Mouse (Mus musculus) heart, embryonic 10.5 days (tissue): ENCODE measurements around the gene Tgm7. TPM values are rescaled to one million over a fixed set of nuclear protein-coding genes. Genes with fewer than 3 reads are reported as not detected.

Experiments
- DNase-seq: peaks from one replicate; pipeline ENCODE4 v3.0.0-alpha.2; 2017; ENCODE audit warnings: low spot score
- H3K27ac ChIP-seq: fragments of 300-500 bp; sonication (generic); 2 replicates; pipeline ENCODE4 v1.5.1; 2016; ENCODE audit warnings: mild to moderate bottlenecking
- H3K27me3 ChIP-seq: fragments of 300-500 bp; sonication (generic); 2 replicates; pipeline ENCODE4 v1.6.1; 2016; ENCODE audit warnings: mild to moderate bottlenecking; ENCODE audit not compliant: poor library complexity, insufficient read depth, severe bottlenecking
- H3K36me3 ChIP-seq: fragments of 300-500 bp; sonication (generic); 2 replicates; pipeline ENCODE4 v1.6.1; 2016; ENCODE audit warnings: mild to moderate bottlenecking, moderate library complexity
- H3K4me1 ChIP-seq: fragments of 300-500 bp; sonication (generic); 2 replicates; pipeline ENCODE4 v1.6.1; 2016; ENCODE audit warnings: mild to moderate bottlenecking
- H3K4me3 ChIP-seq: fragments of 300-500 bp; sonication (generic); 2 replicates; pipeline ENCODE4 v1.5.1; 2016; ENCODE audit warnings: mild to moderate bottlenecking, moderate library complexity
- H3K9me3 ChIP-seq: fragments of 300-500 bp; sonication (generic); 2 replicates; pipeline ENCODE4 v1.6.1; 2016; ENCODE audit warnings: mild to moderate bottlenecking, moderate library complexity
- WGBS: fragments of 180-500 bp; shearing (Covaris S2); methylation state at CpG from one replicate; pipeline ENCODE4 v1.1.7; 2016; 5-methylcytosine and 5-hydroxymethylcytosine counted together
- polyA plus RNA-seq: library from polyadenylated mRNA; unstranded; fragments of >200 nt; fragmentation: Nextera tagmentation; extraction: Ambion mirVana; gene quantifications from 2 replicates; pipeline ENCODE4 v1.2.1, GENCODE M21; 2016

Tgm7 gene
- polyA plus RNA-seq, 1 experiment from 2014 or later, result not detected

- DNase-seq, result no peak
- H3K4me1 ChIP-seq, result no peaks in the 10 kb centered on the region; the same call in 1 of the 2 replicates
- 47% methylated on average over 6 of the region's 6 CpGs for WGBS
- no peak overlapping the region for H3K4me3 ChIP-seq
- H3K9me3 ChIP-seq, result no peaks in the 10 kb centered on the region
- no peaks in the 10 kb centered on the region for H3K27me3 ChIP-seq
- H3K36me3 ChIP-seq, result no peaks in the 10 kb centered on the region
- H3K27ac ChIP-seq, result no peak overlapping the region
Observed at GRCm38 (mm10) chr2:121057997-121058396, 51.6 kb downstream of the Tgm7 start.

- no peaks in the 10 kb centered on the region for H3K9me3 ChIP-seq
- WGBS, result 78% methylated on average over 6 of the region's 6 CpGs
- no peaks in the 10 kb centered on the region for H3K27me3 ChIP-seq
- H3K27ac ChIP-seq, result no peak overlapping the region
- no peaks in the 10 kb centered on the region for H3K36me3 ChIP-seq
- H3K4me3 ChIP-seq, result no peak overlapping the region
- H3K4me1 ChIP-seq, result no peaks in the 10 kb centered on the region; the same call in 1 of the 2 replicates
- peak; percentile 77 for DNase-seq
Observed at GRCm38 (mm10) chr2:121055915-121056314, 53.7 kb downstream of the Tgm7 start.

GRCm38 (mm10) chr2:121054060-121054459 lies 55.5 kb downstream of the Tgm7 start:
- Histone ChIP-seq H3K36me3 (no peaks in the 10 kb centered on the region), H3K9me3 (no peaks in the 10 kb centered on the region), H3K4me3 (no peak overlapping the region), H3K27me3 (no peaks in the 10 kb centered on the region), H3K27ac (no peak overlapping the region), H3K4me1 (no peaks in the 10 kb centered on the region; the same call in 1 of the 2 replicates)
- peak; percentile 14 for DNase-seq
- WGBS, result 64% methylated on average over 2 of the region's 2 CpGs

GRCm38 (mm10) chr2:121052176-121052575 lies 57.4 kb downstream of the Tgm7 start:
- no peaks in the 10 kb centered on the region for H3K9me3 ChIP-seq
- no peaks in the 10 kb centered on the region for H3K4me1 ChIP-seq
- H3K27ac ChIP-seq, result no peak overlapping the region
- no peaks in the 10 kb centered on the region for H3K36me3 ChIP-seq
- no peak overlapping the region for H3K4me3 ChIP-seq
- DNase-seq, result peak; percentile 64
- H3K27me3 ChIP-seq, result no peaks in the 10 kb centered on the region
- WGBS, result 86% methylated on average over 5 of the region's 5 CpGs

GRCm38 (mm10) chr2:121045653-121046052 lies 63.9 kb downstream of the Tgm7 start:
- H3K27me3 ChIP-seq, result no peaks in the 10 kb centered on the region
- no peak overlapping the region for H3K27ac ChIP-seq
- 78% methylated on average over 4 of the region's 4 CpGs for WGBS
- no peaks in the 10 kb centered on the region for H3K4me1 ChIP-seq
- DNase-seq, result no peak
- H3K4me3 ChIP-seq, result no peak overlapping the region
- H3K36me3 ChIP-seq, result no peaks in the 10 kb centered on the region
- H3K9me3 ChIP-seq, result no peaks in the 10 kb centered on the region

Other genes starting within 250 kb of the Tgm7 start
- gene Ubr1, start 139.1 kb downstream of the Tgm7 start, polyA plus RNA-seq, result 22.6 and 22.7 TPM in 2 replicates
- gene Tmem62, start 132.8 kb downstream of the Tgm7 start, polyA plus RNA-seq, result 3.3 and 3.4 TPM in 2 replicates
- 33.3 and 35.3 TPM in 2 replicates for gene Ccndbp1, start 101.4 kb downstream of the Tgm7 start, polyA plus RNA-seq
- gene Epb42, start 72.7 kb downstream of the Tgm7 start, polyA plus RNA-seq, result 19.1 and 21.1 TPM in 2 replicates
- gene Tgm5, start 24.0 kb downstream of the Tgm7 start, polyA plus RNA-seq, result not detected in 2 replicates
- 14.4 and 14.5 TPM in 2 replicates for gene Adal, start 30.6 kb upstream of the Tgm7 start, polyA plus RNA-seq
- 16.6 and 19.4 TPM in 2 replicates for gene Lcmt2, start 30.9 kb upstream of the Tgm7 start, polyA plus RNA-seq
- 50.0 and 57.3 TPM in 2 replicates for gene Tubgcp4, start 60.9 kb upstream of the Tgm7 start, polyA plus RNA-seq
- 7.0 and 7.4 TPM in 2 replicates for gene Zscan29, start 61.3 kb upstream of the Tgm7 start, polyA plus RNA-seq
- 75.0 and 81.9 TPM in 2 replicates for gene Trp53bp1, start 161.6 kb upstream of the Tgm7 start, polyA plus RNA-seq
- gene Map1a, start 179.8 kb upstream of the Tgm7 start, polyA plus RNA-seq, result 5.2 and 5.5 TPM in 2 replicates
- 11.7 and 12.2 TPM in 2 replicates for gene Ppip5k1, start 245.6 kb upstream of the Tgm7 start, polyA plus RNA-seq
- 0.16 and 0.63 TPM in 2 replicates for gene Ckmt1, start 247.9 kb upstream of the Tgm7 start, polyA plus RNA-seq